Mouse (Mus musculus) 3134 (cell line): ENCODE measurements around the gene Hook2.

Experiments
- DNase-seq: peaks from one replicate; pipeline ENCODE4 v3.0.0-alpha.2; 2011; ENCODE audit warnings: low spot score; ENCODE audit not compliant: insufficient read length; ENCODE audit errors: extremely low read depth

Gene Hook2

DNA sequence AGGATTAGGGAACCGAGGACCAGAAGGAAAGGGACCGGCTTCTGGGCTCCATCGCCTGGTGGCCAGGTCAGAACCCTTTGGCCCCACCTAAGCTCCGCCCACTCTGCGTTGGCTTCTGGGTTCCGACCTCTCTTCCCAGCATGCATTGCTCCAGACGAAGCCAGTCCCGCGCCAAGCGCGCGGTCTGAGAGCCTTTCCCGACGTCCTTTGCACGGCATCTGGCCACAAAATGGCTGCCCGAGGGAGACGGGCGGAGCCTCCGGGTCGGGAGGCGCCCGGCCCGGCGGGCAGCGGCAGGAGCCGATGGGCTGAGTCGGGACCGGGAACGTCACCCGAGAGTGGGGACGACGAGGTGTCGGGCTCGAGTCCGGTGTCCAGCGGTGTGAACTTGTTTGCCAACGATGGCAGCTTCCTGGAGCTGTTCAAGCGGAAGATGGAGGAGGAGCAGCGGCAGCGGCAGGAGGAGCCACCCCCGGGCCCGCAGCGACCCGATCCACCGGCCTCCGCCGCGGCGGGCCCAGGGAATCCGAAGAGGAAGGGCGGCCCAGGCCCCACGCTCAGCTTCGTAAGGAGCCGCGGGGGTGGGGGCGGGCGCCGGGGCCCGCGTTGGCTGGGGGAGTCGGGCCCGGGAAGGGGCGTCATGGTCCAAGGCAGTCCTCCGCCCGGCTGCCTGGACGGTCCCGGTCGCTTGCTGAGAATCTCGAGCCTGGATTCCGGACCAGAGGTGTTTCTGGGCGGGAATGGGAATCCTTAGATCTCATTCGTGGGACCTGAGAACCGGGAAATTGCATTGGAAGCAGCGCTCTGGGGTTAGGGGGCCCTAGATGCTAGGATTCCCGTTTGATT lies 36.5 kb downstream of the Hook2 start, which contains the start of gene Trir:
TSS of gene Trir (plus strand) at position 154 of the 846 bp plus-strand sequence.
- peak; percentile 92 for DNase-seq

DNA sequence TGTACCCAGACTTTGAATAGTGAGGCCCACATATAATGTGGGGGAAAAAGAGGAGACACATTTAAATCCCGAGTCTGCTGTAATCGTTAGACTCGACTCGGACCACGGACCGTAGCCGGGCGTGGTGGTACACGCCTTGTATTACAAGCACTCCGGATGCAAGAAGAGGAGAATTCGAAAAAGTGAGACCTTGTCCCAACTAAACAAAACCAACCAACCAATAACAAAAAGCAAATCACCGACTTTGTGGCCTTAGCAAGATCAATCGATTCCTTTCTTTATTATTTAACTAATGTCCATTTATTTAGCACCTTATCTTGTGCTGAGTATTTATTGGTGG lies 37.1 kb downstream of the Hook2 start:
- no peak for DNase-seq

- no peak for DNase-seq
Observed at GRCm38 (mm10) chr8:85027922-85028321, 37.5 kb downstream of the Hook2 start.

DNA sequence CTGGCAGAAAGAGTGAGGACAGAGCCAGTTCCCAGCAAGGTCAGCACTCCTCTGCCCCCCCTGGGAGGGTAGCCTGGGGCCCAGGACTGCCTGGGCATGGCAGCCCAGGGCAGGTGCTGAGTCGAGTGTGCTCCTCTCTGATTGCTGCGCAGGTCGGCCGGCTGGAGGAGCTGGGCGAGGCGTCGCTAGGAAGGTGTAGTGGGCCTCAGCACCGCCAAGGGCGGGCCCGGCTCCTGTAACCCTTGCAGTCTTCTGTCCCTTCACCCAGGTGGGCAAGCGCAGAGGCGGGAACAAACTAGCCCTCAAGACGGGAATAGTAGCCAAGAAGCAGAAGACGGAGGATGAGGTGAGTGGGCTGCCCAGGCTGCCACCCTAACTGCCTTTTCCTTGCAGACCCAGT lies 38.9 kb downstream of the Hook2 start:
- no peak for DNase-seq

DNA sequence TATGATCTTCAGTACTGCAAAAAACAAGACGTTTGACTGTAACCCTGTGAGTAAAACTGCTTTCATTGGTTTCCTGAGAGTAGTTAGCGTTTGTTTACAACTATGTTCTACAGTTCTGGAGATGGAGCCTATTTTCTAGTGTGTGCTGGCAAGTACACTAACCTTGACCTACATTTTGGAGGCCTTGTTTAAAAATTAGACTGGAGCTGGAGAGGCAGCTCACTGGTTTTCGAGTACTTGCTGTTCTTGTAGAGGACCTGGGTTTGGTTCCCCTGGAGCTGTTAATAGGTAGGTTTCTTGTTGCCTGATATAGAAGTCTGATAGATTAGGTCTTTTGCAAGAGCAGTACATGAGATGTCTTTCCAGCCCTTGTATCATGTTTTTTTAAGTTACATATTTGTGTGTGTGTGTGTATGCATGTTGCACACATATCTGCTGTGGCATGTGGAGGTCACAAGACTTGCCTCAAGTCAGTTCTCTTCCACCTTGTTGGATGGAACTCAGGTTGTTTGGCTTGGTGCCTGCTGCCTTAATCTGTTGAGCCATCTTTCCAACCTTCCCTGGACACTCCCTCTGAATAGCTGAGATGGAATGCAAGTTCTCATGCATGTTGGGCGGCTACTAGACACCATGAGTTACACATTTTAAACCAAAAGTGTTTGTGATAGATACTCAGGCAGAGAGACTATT lies 42.4 kb downstream of the Hook2 start:
- DNase-seq = no peak

DNA sequence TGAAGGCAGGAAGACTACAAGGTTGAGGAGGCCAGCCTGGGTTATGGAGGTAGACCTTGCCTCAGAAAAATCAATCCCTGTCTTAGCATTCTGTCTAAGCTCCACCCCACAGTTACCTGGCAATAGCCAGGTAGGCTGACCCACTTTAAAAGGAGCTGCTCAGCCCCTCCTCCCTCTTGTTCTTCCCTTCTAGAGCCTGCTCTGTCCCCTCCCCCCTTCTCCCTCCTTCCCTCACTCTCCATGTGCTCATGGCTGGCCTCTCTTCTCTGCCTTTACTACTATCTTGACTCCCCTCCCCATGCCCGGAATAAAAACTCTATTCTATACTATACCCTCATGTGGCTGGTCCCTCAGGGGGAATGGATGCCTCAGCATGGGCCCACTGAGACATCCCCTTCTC lies 43.5 kb downstream of the Hook2 start:
- no peak for DNase-seq

DNA sequence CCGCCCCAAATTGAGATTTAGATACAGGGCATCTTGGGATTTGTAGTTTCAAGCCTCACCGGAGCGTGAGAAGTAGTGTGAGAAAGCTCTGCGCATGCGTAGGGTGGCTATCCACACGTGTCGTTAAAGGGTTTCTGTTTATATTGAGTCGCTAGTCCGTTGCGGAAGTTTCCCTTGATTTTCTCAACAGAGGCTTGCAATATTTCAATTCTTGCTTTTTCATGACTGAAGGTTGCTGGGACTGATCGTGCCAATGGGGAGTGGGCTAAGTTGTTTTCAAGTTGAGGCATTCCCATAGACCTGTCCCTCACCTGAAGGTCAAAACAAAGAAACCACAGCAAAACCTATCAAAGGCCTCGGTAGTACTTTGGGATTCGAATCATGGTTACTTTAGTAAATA lies 44.4 kb downstream of the Hook2 start:
- DNase-seq = no peak

DNA sequence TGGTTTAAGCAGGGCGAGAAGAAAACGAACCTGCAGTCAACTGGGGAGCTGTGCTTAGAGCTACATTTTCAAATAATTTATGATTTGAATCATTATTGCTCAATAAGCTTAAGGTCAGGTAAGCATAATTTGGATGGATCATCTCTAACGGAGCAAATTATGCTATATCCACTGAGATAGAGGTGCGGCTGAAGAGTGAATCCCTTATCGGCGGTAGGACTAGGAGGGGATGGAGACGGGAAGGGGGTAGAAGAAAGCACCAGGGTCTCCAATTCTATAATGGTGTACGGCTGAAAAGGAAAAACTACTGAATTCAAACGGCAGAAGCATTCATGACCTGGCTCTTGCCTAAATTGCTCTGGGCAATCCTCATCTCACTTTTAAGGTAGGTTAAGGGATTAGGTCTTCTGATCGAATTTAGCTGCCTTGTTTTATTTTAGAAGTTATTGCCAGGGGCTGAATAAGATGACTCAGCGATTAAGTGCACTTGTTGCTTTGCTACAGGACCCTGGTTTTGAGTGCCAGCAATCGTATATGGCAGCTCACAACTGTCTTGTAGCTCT lies 44.8 kb downstream of the Hook2 start:
- no peak for DNase-seq

GRCm38 (mm10) chr8:85035728-85036310 lies 45.4 kb downstream of the Hook2 start:
- no peak for DNase-seq

DNA sequence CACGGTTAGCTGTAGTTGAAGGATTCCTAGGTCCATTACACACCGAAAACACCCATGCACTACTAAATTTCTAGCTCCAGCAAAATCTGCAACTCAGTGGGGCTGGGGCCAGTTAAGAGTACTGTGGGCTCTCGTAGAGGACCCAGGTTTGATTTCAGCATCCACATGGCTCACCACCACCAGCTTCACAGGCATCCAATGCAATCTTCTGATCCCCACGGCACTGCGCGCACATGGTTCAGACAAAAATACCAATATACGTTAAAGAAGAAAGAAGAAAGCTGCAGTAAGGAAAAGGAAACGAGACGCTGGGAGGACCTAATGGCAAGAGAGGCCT lies 45.9 kb downstream of the Hook2 start:
- DNase-seq = no peak

- DNase-seq = peak; percentile 89
Observed at GRCm38 (mm10) chr8:85036718-85037365, 46.4 kb downstream of the Hook2 start, which contains the start of gene Tnpo2. Gene Tnpo2, plus strand, starts transcription at chr8:85036915.

DNA sequence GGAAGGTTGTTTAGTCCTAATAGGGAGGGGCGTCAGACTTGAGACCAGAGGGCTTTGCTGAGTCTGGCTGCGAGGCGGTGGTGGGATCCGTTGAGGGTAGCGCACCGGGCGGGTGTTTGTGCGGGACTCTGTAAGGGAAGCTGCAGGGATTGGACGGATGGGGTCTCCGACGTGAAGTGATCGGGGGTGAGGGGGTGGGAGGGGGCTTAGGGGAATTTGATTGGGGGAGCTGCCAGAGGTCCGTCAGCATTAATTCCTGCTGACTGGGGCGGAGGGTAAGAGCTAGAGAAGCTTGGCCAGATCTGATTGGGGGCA lies 46.9 kb downstream of the Hook2 start:
- no peak for DNase-seq

GRCm38 (mm10) chr8:85037681-85038531 lies 47.5 kb downstream of the Hook2 start:
- peak; percentile 75 for DNase-seq

- no peak for DNase-seq
Observed at GRCm38 (mm10) chr8:85043619-85044018, 53.2 kb downstream of the Hook2 start.
